Comparison of ENCODE assay signal across 9 mouse cellular contexts in the genomic region with DNA sequence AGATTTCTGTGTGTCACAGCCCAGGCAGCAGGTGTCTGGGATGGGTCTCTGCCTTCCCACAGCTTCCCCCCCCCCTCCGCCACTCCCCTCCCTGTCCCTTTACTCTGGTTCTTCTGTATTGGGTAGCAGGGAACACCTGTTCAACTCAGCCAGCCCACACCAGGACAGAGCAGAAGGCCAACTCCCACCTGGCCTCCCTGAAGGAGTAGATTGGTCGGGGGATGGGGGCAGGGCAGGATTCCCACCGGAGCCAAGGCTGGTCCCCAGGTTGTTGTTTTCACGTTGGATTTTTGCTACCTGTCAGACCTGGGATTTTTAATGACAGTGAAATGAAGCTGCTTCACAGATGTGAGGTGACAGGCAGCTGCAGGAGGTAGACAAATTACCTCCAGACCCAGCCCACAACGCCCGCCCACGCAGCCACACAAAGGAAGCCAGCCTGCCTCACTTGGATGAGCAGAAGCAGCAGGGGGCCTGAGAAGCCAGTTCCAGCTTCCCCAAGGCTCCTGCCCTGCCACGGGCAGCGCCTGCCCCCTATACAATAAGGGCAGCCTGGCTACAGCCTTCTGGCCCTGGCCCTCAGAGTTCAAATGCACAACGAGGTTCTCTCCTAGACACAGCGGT. TPM values are rescaled to one million over a fixed set of nuclear protein-coding genes. Genes with fewer than 3 reads are reported as not detected.
A peak's percentile ranks its signal among the peaks of the same experiment; 100 is the strongest.
DNase-seq lines count a peak whose midpoint lies in the region; ATAC-seq lines count a peak whose summit lies in the region.
"Had no signal": no experiment of that assay in that cellular context is flagged by ENCODE, and none has a peak within 500 bp of the region (broad histone marks: within the 10 kb centered on the region; RNA-seq: fewer than 3 reads in every experiment).

No protein-coding gene starts in this region.

- 33% methylated on average over 11 of the region's 11 CpGs for WGBS in heart, embryonic 10.5 days
- WGBS in neural tube, embryonic 11.5 days: 18% methylated on average over 11 of the region's 11 CpGs

- no peak overlapping the region for H3K4me2 ChIP-seq in neural tube, embryonic 11.5 days (ENCODE audit: low read depth)

- peak overlapping the region; percentile 9; the same call in 1 of the 2 replicates for H3K9ac ChIP-seq in neural tube, embryonic 11.5 days (ENCODE audit: low read length)

- H3K9me3 ChIP-seq in heart, embryonic 10.5 days: no peaks in the 10 kb centered on the region
- no peaks in the 10 kb centered on the region for H3K9me3 ChIP-seq in neural tube, embryonic 11.5 days (ENCODE audit: control insufficient read depth, low read length)

- no peaks in the 10 kb centered on the region for H3K36me3 ChIP-seq in heart, embryonic 10.5 days
- H3K36me3 ChIP-seq in neural tube, embryonic 11.5 days (ENCODE audit: control insufficient read depth, insufficient read depth, low read length): no peaks in the 10 kb centered on the region

- intact Hi-C loops in heart, postnatal 25 days (cut with DNase I): no loop called here

- ATAC-seq in hematopoietic stem cell, adult 5-6 weeks (replicated peaks in 1 of 2; ENCODE audit: insufficient read depth in 1 of 2, low FRiP score in 2 of 2, low TSS enrichment in 1 of 2, low read depth in 1 of 2, poor library complexity in 2 of 2, severe bottlenecking in 2 of 2): peak; percentile 14 to 30; a peak in 1 of 4 replicates
- no peak for ATAC-seq in neural tube, embryonic 11.5 days (ENCODE audit: insufficient read depth, low FRiP score, low TSS enrichment)

- no peak overlapping the region for H3K4me3 ChIP-seq in heart, embryonic 10.5 days
- no peak overlapping the region for H3K4me3 ChIP-seq in neural tube, embryonic 11.5 days (ENCODE audit: low read depth, low read length)
- H3K4me3 ChIP-seq: erythroblast, embryonic 14.5 days had no signal

- no peak for DNase-seq in heart, embryonic 10.5 days (ENCODE audit: low spot score)
- DNase-seq in heart, postnatal 25 days (ENCODE audit: low spot score): no peak
- DNase-seq in cerebellum, adult 11-12 months: peak; percentile 74
- peak; percentile 62 for DNase-seq in neural tube, embryonic 11.5 days (ENCODE audit: low spot score)
- no peak for DNase-seq in testis, postnatal 10 days (ENCODE audit: low spot score)
- no peak for DNase-seq in gastrocnemius, postnatal 25 days
- DNase-seq in kidney, postnatal 36 days: no peak

- H3K27me3 ChIP-seq in heart, embryonic 10.5 days (ENCODE audit: insufficient read depth, poor library complexity, severe bottlenecking): peaks cover 66% of the 10 kb centered on the region
- H3K27me3 ChIP-seq in neural tube, embryonic 11.5 days (ENCODE audit: control insufficient read depth, insufficient read depth, low read length): no peaks in the 10 kb centered on the region

- H3K27ac ChIP-seq in heart, embryonic 10.5 days: 0 out of 2 replicates have a peak overlapping the region, but pooled peaks have one; percentile 31
- H3K27ac ChIP-seq in neural tube, embryonic 11.5 days (ENCODE audit: low read depth, low read length): no peak overlapping the region

- H3K4me1 ChIP-seq in heart, embryonic 10.5 days: peaks cover 49% of the 10 kb centered on the region
- peaks cover 10% of the 10 kb centered on the region for H3K4me1 ChIP-seq in neural tube, embryonic 11.5 days (ENCODE audit: control insufficient read depth, insufficient read depth, low read length)

RNA-seq across cellular contexts. Expression of gene Acsf3, which starts 36.1 kb away (rescaled TPM):
- 17.3 and 19.8 TPM in 2 replicates for polyA plus RNA-seq in heart, embryonic 10.5 days (2016; fragmentation: Nextera tagmentation; extraction: Ambion mirVana)
- total RNA-seq in heart, postnatal 25 days (2021): 10 to 100 TPM; 29.4 to 31.7 TPM
- total RNA-seq in hematopoietic stem cell, adult 5-6 weeks (2017): 5.8 and 15.1 TPM in 2 replicates
- 15.4 and 16.2 TPM in 2 replicates for polyA plus RNA-seq in neural tube, embryonic 11.5 days (2014; fragmentation: Nextera tagmentation; extraction: Ambion mirVana)
- total RNA-seq in gastrocnemius, postnatal 25 days (2021): 10 to 100 TPM; 12.9 to 13.3 TPM

RNA-seq across cellular contexts. Expression of gene Cbfa2t3, which starts 40.3 kb away (rescaled TPM):
- polyA plus RNA-seq in heart, embryonic 10.5 days (2016; fragmentation: Nextera tagmentation; extraction: Ambion mirVana): 3.8 and 5.5 TPM in 2 replicates
- 10 to 100 TPM; 18.5 to 25.3 TPM for total RNA-seq in heart, postnatal 25 days (2021)
- total RNA-seq in hematopoietic stem cell, adult 5-6 weeks (2017): 15.9 and 20.5 TPM in 2 replicates
- 7.5 and 8.5 TPM in 2 replicates for polyA plus RNA-seq in neural tube, embryonic 11.5 days (2014; fragmentation: Nextera tagmentation; extraction: Ambion mirVana)
- total RNA-seq in gastrocnemius, postnatal 25 days (2021): 10 to 100 TPM; 19.0 to 27.8 TPM

Comparison
In these comparisons a context has a peak if more than half of its experiments do, and no peak if none do; other contexts are left out.
1. DNase-seq: peak in cerebellum, adult 11-12 months (single experiment) and neural tube, embryonic 11.5 days (single experiment); none in heart, embryonic 10.5 days (single experiment), heart, postnatal 25 days (single experiment), testis, postnatal 10 days (single experiment), gastrocnemius, postnatal 25 days (single experiment) and kidney, postnatal 36 days (0 of 2).